Mouse (Mus musculus) CH12.LX (cell line): ENCODE measurements around the gene Gpm6b. TPM values are rescaled to one million over a fixed set of nuclear protein-coding genes. Genes with fewer than 3 reads are reported as not detected.

Experiments
- DNase-seq: peaks from one replicate; pipeline ENCODE4 v3.0.0-alpha.2; 2013; ENCODE audit errors: extremely low read depth
- H3K27ac ChIP-seq: 2 replicates; pipeline ENCODE4 v1.5.1; 2012; ENCODE audit warnings: low read depth, mild to moderate bottlenecking, control low read depth, moderate library complexity; ENCODE audit not compliant: insufficient read depth
- H3K27me3 ChIP-seq: replicated peaks from 2 replicates; pipeline ENCODE3; 2012; ENCODE audit warnings: inconsistent platforms
- H3K36me3 ChIP-seq, 2 experiments: replicated peaks in 1 of 2; 2 replicates each; pipeline versions ENCODE3 to v1.6.1; 2012; ENCODE audit warnings: inconsistent platforms in 1 of 2, low read length in 1 of 2, mild to moderate bottlenecking in 1 of 2, mixed read lengths in 1 of 2, moderate library complexity in 1 of 2; ENCODE audit not compliant: control insufficient read depth in 1 of 2, insufficient read depth in 1 of 2
- H3K4me1 ChIP-seq, 2 experiments: 2 replicates each; pipeline ENCODE4 v1.6.1; 2012; ENCODE audit warnings: inconsistent platforms in 1 of 2, moderate library complexity in 1 of 2; ENCODE audit not compliant: insufficient read depth in 2 of 2, control insufficient read depth in 1 of 2
- H3K4me2 ChIP-seq: 2 replicates; pipeline ENCODE4 v1.6.1; 2012; ENCODE audit warnings: low read depth, mild to moderate bottlenecking, control low read depth; ENCODE audit not compliant: poor library complexity, insufficient read depth, severe bottlenecking
- H3K4me3 ChIP-seq, 3 experiments: fragments of 150-350 bp in 1 of 3; sonication (generic) in 1 of 3; replicated peaks in 1 of 3; 2 replicates each; pipeline versions ENCODE3 to v1.5.1; 2011 to 2012; ENCODE audit warnings: low read depth in 2 of 3, low read length in 2 of 3, mild to moderate bottlenecking in 2 of 3, moderate library complexity in 2 of 3, control low read depth in 1 of 3, improper control_type of control experiment in 1 of 3, inconsistent platforms in 1 of 3, mixed read lengths in 1 of 3; ENCODE audit not compliant: poor library complexity in 1 of 3
- H3K79me2 ChIP-seq: replicated peaks from 2 replicates; pipeline ENCODE4 v1.6.1; 2012; ENCODE audit warnings: mild to moderate bottlenecking, moderate library complexity; ENCODE audit not compliant: control insufficient read depth, poor library complexity, insufficient read depth, severe bottlenecking; ENCODE audit errors: extremely low read depth
- H3K9ac ChIP-seq: 2 replicates; pipeline ENCODE4 v1.6.1; 2012; ENCODE audit warnings: low read depth, mild to moderate bottlenecking, control low read depth, moderate library complexity; ENCODE audit not compliant: insufficient read depth
- H3K9me3 ChIP-seq: replicated peaks from 2 replicates; pipeline ENCODE3; 2012; ENCODE audit warnings: low read length, inconsistent platforms, mixed read lengths
- BHLHE40 ChIP-seq: IDR thresholded peaks from 2 replicates; pipeline ENCODE4 v1.6.1; 2011; ENCODE audit warnings: mild to moderate bottlenecking, low read depth, low read length, improper control_type of control experiment
- CHD2 ChIP-seq: IDR thresholded peaks from 2 replicates; pipeline ENCODE4 v1.6.1; 2011; ENCODE audit warnings: low read length, improper control_type of control experiment
- ETS1 ChIP-seq: conservative IDR thresholded peaks from 2 replicates; pipeline ENCODE4 v1.6.1; 2012; ENCODE audit warnings: low read depth, mild to moderate bottlenecking, inconsistent platforms, low read length, improper control_type of control experiment, moderate library complexity
- HCFC1 ChIP-seq: IDR thresholded peaks from 2 replicates; pipeline ENCODE4 v1.6.1; 2012; ENCODE audit warnings: low read depth, mild to moderate bottlenecking, inconsistent platforms, low read length, improper control_type of control experiment
- IRF4 ChIP-seq: IDR thresholded peaks from 2 replicates; pipeline ENCODE4 v1.6.1; 2014; ENCODE audit warnings: low read depth, mild to moderate bottlenecking, inconsistent platforms, low read length, improper control_type of control experiment
- MAX ChIP-seq: IDR thresholded peaks from 2 replicates; pipeline ENCODE4 v1.6.1; 2011; ENCODE audit warnings: low read length, improper control_type of control experiment
- MAZ ChIP-seq: IDR thresholded peaks from 2 replicates; pipeline ENCODE4 v1.6.1; 2012; ENCODE audit warnings: low read depth, mild to moderate bottlenecking, inconsistent platforms, low read length, improper control_type of control experiment, moderate library complexity
- MXI1 ChIP-seq: IDR thresholded peaks from 2 replicates; pipeline ENCODE4 v1.6.1; 2011; ENCODE audit warnings: mild to moderate bottlenecking, low read depth, low read length, improper control_type of control experiment
- NRF1 ChIP-seq: IDR thresholded peaks from 2 replicates; pipeline ENCODE4 v1.6.1; 2014; ENCODE audit warnings: low read depth, mild to moderate bottlenecking, inconsistent platforms, low read length, improper control_type of control experiment, moderate library complexity
- POLR2A ChIP-seq: IDR thresholded peaks from 2 replicates; pipeline ENCODE4 v1.6.1; 2011; ENCODE audit warnings: low read depth, mild to moderate bottlenecking, improper control_type of control experiment, low read length
- RCOR1 ChIP-seq: conservative IDR thresholded peaks from 2 replicates; pipeline ENCODE4 v1.6.1; 2012; ENCODE audit warnings: low read depth, mild to moderate bottlenecking, inconsistent platforms, low read length, improper control_type of control experiment
- SMC3 ChIP-seq: IDR thresholded peaks from 2 replicates; pipeline ENCODE4 v1.6.1; 2011; ENCODE audit warnings: low read depth, low read length, improper control_type of control experiment
- TCF12 ChIP-seq: IDR thresholded peaks from 2 replicates; pipeline ENCODE4 v1.6.1; 2014; ENCODE audit warnings: low read depth, mild to moderate bottlenecking, inconsistent platforms, low read length, improper control_type of control experiment
- UBTF ChIP-seq: IDR thresholded peaks from 2 replicates; pipeline ENCODE4 v1.6.1; 2012; ENCODE audit warnings: low read depth, mild to moderate bottlenecking, inconsistent platforms, low read length, improper control_type of control experiment, moderate library complexity
- USF1 ChIP-seq: IDR thresholded peaks from 2 replicates; pipeline ENCODE4 v1.6.1; 2014; ENCODE audit warnings: low read depth, mild to moderate bottlenecking, inconsistent platforms, low read length, improper control_type of control experiment
- ZNF384 ChIP-seq: IDR thresholded peaks from 2 replicates; pipeline ENCODE4 v1.6.1; 2012; ENCODE audit warnings: low read depth, low read length, improper control_type of control experiment, inconsistent platforms
- dilution Hi-C: fragments of 300-500 bp; cut with MboI; formaldehyde crosslinking; loops from 2 replicates; pipeline ENCODE4 v1.14.3; 2020; ENCODE audit warnings: low sequenced_read_pairs; ENCODE audit not compliant: extremely low pct_unique_long_range_greater_than_20kb, extremely low pct_ligation_motif_present
- in situ Hi-C: fragments of 300-500 bp; cut with MboI; formaldehyde crosslinking; loops from 3 replicates; pipeline ENCODE4 v1.14.3; 2019; ENCODE audit warnings: low sequenced_read_pairs, low pct_ligation_motif_present, low pct_unique_long_range_greater_than_20kb, mixed read lengths
- polyA plus RNA-seq: library from polyadenylated mRNA; unstranded; fragments of >175 nt; gene quantifications from 2 replicates; pipeline ENCODE4 v1.2.1, GENCODE M21; 2012; ENCODE audit warnings: low read depth; ENCODE audit not compliant: insufficient read length
- total RNA-seq, 2 experiments: library from RNA; depleted of rRNA; stranded (reverse); fragments of 300-350 nt in 1 of 2; fragments of >200 nt in 1 of 2; gene quantifications; 2 replicates each; pipeline ENCODE4 v1.2.3; 2012 to 2014

The Gpm6b gene
- total and polyA plus RNA-seq, 3 experiments: 0.64 to 1.9 (median 1.8) TPM

GRCm38 (mm10) chrX:166328219-166328901, 89.6 kb downstream of the Gpm6b start:
- Histone ChIP-seq H3K4me1 (peaks cover 9 to 16% of the 10 kb centered on the region in 2 experiments), H3K36me3 (no peaks in the 10 kb centered on the region), H3K4me3 (no peak overlapping the region), H3K27ac (no peak overlapping the region; the same call in 1 of the 2 replicates), H3K9me3 (no peaks in the 10 kb centered on the region), H3K9ac (peak overlapping the region; percentile 13; the same call in 1 of the 2 replicates), H3K4me2 (peak overlapping the region; percentile 22; the same call in 1 of the 2 replicates), H3K79me2 (no peaks in the 10 kb centered on the region), H3K27me3 (no peaks in the 10 kb centered on the region)
- in situ Hi-C loops: no loop called here
- TF ChIP-seq USF1 (no peak), MXI1 (no peak), NRF1 (no peak), ETS1 (no peak), RCOR1 (no peak), BHLHE40 (no peak)
- dilution Hi-C loops: no loop called here
- no peak for DNase-seq

- no peak overlapping the region for H3K4me3 ChIP-seq
- peak overlapping the region; percentile 71 for H3K27ac ChIP-seq
- 0 out of 2 replicates have a peak, but pooled peaks have one; percentile 17 for TF ChIP-seq ETS1
- no peak for TF ChIP-seq POLR2A
- no peak; the same call in 1 of the 2 replicates for TF ChIP-seq MAX
- no peak for TF ChIP-seq IRF4
- TF ChIP-seq HCFC1: no peak
- peak; percentile 44 for TF ChIP-seq BHLHE40
- TF ChIP-seq UBTF: no peak
- no peak for TF ChIP-seq SMC3
- 0 out of 2 replicates have a peak, but pooled peaks have one; percentile 34 for TF ChIP-seq MAZ
- TF ChIP-seq CHD2: peak; percentile 92
- peak; percentile 25; the same call in 1 of the 2 replicates for TF ChIP-seq TCF12
- TF ChIP-seq ZNF384: no peak
- no peak for TF ChIP-seq RCOR1
- H3K9me3 ChIP-seq: no peaks in the 10 kb centered on the region
- dilution Hi-C loops: no loop called here
- H3K79me2 ChIP-seq: no peaks in the 10 kb centered on the region
- H3K36me3 ChIP-seq: no peaks in the 10 kb centered on the region
- H3K4me2 ChIP-seq: peak overlapping the region; percentile 22
- H3K4me1 ChIP-seq: peaks cover 9 to 16% of the 10 kb centered on the region in 2 experiments
- in situ Hi-C loops: no loop called here
- peak overlapping the region; percentile 56 for H3K9ac ChIP-seq
- H3K27me3 ChIP-seq: no peaks in the 10 kb centered on the region
- DNase-seq: peak; percentile 79
Observed at GRCm38 (mm10) chrX:166328904-166329451, 90.3 kb downstream of the Gpm6b start.
